Mouse (Mus musculus): ENCODE measurements at regions not wholly inside any gene's neighbourhood (a gene's known extent, or its start where the extent isn't known, plus 50 kb on each side); places are given as distances from the start of the nearest gene placed in this dataset.
A peak's percentile ranks its signal among the peaks of the same experiment; 100 is the strongest.

DNA sequence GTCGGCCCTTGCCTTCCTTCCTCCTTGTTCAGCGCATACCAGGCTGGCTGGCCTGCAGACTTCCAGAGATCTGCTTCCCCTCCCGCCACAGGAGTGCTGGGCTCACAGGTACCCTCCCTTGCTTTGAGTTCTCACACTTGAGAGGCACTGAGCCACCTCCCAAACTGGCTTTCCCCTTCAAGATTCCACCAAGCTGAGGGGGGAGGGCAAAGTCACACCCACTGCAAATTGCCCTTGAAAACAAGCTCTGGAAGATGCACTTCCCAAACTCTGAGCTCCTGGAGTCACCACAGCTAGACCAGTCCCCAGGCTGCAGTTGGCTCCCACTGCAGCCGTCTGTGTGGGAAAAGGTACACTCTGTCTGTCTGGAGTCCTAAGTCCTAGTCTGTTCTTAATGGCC, 142.1 kb upstream of the Slc22a12 start:
- no peak for DNase-seq (ENCODE audit: low read depth, low spot score)

GRCm38 (mm10) chr19:6679392-6680307, 136.8 kb upstream of the Slc22a12 start:
- DNase-seq (ENCODE audit: low read depth, low spot score): no peak

DNA sequence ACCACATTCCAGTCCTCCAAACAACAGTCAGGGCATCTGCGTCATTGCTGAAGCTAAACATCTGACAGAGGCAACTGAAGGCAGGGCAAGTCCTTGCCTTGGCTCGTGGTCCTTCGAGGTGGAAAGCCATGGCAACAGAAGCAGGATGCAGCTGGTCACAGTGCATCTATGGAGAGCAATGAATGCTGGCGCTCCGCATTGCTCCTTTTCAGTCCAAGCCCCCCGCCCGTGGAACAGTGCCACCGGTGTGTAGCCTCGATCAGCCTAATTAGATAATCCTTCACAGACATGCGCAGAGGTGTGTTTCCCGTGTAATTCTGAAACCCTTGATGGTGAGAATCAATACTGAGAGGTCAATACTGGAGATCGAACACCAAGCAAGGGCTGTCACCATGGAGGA, 134.7 kb upstream of the Slc22a12 start:
- DNase-seq (ENCODE audit: low read depth, low spot score): no peak

DNA sequence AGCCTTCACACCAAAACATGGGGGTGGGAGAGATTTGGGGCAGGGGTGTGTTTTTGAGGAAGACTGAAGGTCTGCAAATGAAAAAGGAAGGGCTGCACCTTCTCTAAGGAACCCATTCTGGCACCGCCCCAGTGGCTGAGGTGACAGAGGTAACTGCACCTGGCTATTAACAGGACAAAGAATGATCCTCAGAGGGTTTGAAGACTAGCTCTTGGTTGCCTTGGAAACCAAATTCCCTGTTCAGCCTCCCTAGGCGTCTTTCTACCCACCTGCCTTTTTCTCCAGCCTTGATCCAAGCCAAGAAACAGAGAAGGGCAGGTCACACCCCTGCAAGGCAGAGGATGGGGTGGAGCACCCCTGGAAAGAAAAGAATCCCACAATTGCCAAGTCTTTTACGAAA, 132.8 kb upstream of the Slc22a12 start:
- no peak for DNase-seq (ENCODE audit: low read depth, low spot score)

- no peak for DNase-seq (ENCODE audit: low read depth, low spot score)
Observed at GRCm38 (mm10) chr19:6671696-6672095, 128.9 kb upstream of the Slc22a12 start.

DNA sequence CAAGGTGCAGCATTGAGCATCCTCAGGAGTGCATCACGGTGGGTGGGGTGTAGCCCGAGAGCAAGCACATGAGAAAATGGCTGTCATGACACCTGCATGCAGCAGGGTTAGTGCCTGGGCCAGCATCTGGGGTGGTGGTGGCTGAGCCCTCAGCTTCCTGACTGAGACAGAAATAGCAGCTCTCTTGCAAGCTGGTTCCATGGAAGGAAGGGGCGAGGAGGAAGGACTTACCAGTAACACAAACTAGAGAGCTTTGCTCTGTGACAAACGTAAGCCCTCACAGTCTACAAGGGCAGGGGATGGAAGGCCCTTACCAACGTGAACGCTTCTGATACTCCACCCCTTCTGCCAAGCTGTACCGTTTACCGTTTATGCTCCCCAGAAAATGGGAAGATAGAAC, 127.0 kb upstream of the Slc22a12 start:
- DNase-seq (ENCODE audit: low read depth, low spot score): no peak

- DNase-seq (ENCODE audit: low read depth, low spot score): no peak
Observed at GRCm38 (mm10) chr19:6668545-6668944, 125.7 kb upstream of the Slc22a12 start.

- DNase-seq (ENCODE audit: low read depth, low spot score): no peak
Observed at GRCm38 (mm10) chr19:6666187-6666722, 123.4 kb upstream of the Slc22a12 start.

DNA sequence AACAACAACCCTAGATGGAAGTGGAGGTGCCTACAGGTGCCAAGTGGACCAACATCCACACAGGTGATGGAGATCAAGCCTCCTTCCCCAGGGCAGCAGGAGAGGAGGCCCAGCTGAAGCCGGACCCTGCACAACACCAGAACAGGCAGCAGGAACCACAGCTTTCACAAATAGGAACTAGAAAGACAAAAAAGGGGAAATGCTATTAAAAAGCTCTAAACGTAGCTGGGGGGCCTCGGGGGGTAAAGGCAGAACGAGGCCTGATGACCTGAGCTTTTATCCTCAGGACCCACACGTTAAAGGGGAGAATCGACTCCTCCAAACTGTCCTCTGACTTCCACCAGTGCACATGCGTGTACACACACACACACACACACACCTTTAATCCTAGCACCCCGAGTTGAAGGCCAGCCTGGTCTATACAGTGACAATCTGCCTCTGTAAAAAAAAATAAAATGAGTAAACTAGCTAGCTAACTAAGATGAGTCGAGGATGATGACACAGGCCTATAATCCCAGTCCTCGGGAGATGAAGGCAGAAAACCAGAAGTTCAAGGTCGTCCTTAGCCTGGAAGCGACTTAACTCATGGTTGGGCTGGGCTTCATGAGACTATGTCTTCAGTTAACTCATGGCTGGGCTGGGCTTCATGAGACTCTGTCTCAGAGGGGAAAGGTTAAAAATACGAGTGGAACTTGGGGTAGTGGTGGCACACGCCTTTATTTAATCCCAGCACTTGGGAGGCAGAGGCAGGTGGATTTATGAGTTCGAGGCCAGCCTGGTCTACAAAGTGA, 122.6 kb upstream of the Slc22a12 start:
- no peak for DNase-seq (ENCODE audit: low read depth, low spot score)

GRCm38 (mm10) chr19:6664311-6664952, 121.6 kb upstream of the Slc22a12 start:
- no peak for DNase-seq (ENCODE audit: low read depth, low spot score)

- peak; percentile 12 for DNase-seq (ENCODE audit: low read depth, low spot score)
Observed at GRCm38 (mm10) chr19:6663391-6663790, 120.6 kb upstream of the Slc22a12 start.

- no peak for DNase-seq (ENCODE audit: low read depth, low spot score)
Observed at GRCm38 (mm10) chr19:6662346-6662939, 119.6 kb upstream of the Slc22a12 start.

- no peak for DNase-seq (ENCODE audit: low read depth, low spot score)
Observed at GRCm38 (mm10) chr19:6661508-6661871, 118.7 kb upstream of the Slc22a12 start.

- no peak for DNase-seq (ENCODE audit: low read depth, low spot score)
Observed at GRCm38 (mm10) chr19:6660723-6661507, 118.1 kb upstream of the Slc22a12 start.

DNA sequence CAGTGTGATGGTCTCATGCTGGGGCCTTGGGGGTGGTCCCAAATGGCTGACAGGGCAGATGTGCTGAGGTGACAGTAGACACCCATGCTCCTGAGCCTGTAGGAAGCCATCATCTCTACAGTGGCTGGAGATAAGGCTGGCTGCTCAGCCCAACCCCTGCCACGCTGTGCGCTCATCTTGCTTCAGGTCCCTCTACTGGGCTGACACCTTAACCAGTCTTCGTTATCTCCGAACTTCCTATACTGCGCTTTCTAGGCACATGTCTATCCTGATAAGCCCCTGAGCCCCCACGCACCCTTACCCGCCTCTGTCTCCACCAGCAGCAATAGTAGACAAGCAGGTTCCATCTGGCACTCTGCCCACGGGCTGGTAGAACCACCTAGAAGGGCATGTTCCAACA, 117.3 kb upstream of the Slc22a12 start:
- DNase-seq (ENCODE audit: low read depth, low spot score): no peak

DNA sequence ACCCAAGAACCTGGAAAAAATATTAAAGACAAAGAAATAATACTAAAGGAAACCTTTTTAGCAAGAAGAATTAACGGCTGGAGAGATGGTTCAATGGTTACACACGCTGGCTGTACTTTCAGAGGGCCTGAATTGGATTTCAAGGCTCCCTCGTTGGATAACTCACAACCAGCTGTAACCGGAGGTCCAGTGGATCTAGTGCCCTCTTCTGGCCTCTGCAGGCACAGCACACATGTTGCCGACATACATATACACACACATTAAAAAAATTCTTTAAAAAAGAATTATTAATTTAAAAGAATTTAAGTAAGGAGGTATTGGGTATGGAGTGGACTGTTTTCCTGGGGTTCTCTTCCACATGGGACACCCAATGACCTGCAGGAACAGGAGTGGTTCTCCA, 111.7 kb upstream of the Slc22a12 start:
- DNase-seq (ENCODE audit: low read depth, low spot score): no peak

- DNase-seq (ENCODE audit: low read depth, low spot score): no peak
Observed at GRCm38 (mm10) chr19:6652775-6653174, 109.9 kb upstream of the Slc22a12 start.

DNA sequence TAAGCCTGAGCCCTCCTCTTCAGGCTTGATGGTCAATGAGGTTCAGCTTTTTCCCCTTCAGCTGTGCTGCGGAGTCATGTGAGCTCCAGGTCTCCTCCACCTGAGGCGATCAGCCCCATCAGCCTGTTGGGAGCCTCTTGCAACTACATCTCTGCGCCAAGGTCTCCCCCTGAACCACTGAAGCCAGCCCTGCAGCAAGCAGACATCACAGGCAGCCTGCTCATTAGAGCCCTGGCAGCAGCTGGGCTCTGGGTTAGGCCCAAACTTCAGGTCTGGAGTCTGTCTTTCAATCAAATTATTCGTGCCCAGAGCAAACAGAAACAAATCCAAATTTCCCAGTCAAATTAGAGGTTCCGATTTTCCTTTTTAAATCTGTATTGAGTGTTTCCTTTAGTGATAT, 108.4 kb upstream of the Slc22a12 start:
- DNase-seq (ENCODE audit: low read depth, low spot score): no peak

DNA sequence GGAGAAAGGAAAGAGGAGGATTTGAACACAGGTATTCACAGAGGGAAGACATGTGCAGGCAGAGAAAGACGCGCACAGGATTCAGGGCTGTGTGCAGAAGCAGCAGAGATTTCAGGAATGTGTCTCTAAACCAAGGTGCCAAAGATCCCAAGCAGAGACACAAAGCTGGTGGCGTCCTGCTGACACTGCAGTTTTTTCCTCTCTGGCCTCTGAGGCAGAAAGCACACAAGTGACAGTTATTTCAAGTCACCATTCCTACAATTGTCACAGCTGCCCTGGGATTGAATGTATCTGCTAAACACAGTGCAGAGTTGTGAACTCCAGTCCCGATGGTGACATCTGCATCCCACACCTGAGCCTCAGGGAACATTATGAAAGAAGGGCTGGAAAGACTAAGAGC, 107.1 kb upstream of the Slc22a12 start:
- DNase-seq (ENCODE audit: low read depth, low spot score): no peak

DNA sequence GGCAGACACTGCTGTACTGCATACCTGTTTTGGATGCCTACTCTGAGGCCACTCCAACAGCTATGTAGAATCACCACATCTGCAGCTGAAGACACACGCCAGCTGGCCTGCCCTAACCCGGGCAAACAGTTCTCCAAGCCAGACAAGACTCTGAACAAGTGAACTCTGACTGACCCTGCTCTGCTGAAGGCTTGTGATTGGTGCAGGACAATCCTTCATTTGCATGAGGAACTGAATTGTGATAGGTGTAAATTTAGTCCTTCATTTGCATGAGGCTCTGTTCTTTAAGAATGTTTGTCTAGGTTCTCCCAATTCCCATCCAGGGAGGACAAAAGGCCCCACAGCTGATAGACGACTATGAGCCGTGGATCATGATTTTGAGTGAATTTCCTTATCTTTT, 104.9 kb upstream of the Slc22a12 start:
- no peak for DNase-seq (ENCODE audit: low read depth, low spot score)

- peak; percentile 11 for DNase-seq (ENCODE audit: low read depth, low spot score)
Observed at GRCm38 (mm10) chr19:6647216-6647615, 104.4 kb upstream of the Slc22a12 start.
